Mouse (Mus musculus): Measurements from ENCODE around the gene Creld2. TPM values are rescaled to one million over a fixed set of nuclear protein-coding genes. Genes with fewer than 3 reads are reported as not detected.

Creld2 gene
- total RNA-seq, 2 experiments from 2014 or later: 21.4 to 26.5 TPM

DNA sequence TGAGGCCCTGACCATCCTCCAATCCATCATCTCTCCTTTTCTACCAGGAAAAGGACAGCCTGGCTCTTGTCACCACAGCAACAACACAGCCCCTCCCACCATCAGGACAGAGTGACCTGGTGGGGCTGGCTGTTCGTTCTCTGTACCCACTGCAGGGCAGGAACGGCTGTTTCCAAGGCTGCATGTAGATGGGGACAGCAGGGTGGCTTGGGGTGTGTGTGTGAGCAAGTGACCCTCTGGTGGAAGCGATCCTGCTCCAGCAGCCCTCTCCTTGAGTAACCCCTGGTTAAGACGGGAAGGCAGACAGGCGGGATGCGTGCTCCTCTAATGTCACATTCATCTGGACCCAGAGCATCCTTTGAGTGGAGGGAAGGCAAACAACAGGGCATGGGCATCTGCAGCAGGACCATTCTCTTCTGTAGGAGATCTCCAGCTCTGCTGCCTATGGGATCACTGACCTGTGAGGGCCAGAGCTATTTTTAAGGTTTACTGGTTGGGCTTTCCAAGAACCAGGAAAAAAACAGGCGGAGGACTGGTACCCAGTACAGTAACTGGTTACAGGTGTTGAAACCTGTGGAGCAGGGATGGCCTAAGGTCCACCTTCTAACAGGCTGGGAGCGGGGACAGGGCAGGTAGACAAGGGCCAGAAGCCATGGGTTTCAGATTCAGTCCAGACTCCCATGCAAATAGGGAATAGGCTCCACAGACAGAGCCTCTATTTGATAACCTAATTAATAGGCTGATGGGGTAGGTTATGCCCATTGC, 39.9 kb downstream of the Creld2 start:
- no peak overlapping the region for H3K4me3 ChIP-seq
- DNase-seq (ENCODE audit: low spot score in 2 of 2): no peak
- no peak overlapping the region; the same call in 1 of the 2 replicates for H3K27ac ChIP-seq
- no peak for TF ChIP-seq CTCF (conservative IDR thresholded peaks at IDR 0.05)

DNA sequence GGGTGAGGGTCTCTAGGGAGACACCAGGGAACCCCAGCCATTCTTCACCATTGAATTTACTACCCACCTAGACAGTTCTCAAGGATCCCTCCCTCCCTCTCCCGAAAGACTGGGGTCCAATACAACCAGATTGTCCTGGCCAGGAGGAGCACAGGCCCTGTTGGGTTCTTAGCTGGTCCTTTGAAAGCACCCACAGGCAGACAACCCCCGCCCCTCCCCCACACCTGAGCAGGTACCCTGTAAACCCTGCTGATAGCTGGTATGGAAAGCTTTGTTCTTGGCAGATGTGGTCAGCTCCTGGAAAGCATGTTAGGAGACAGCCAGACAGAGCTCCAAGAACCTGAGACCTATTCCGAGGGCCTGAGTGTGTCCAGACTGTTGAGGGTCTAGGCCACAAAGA, 41.3 kb downstream of the Creld2 start:
- H3K27ac ChIP-seq: peak overlapping the region; percentile 97
- DNase-seq (ENCODE audit: low spot score in 2 of 2): no peak
- H3K4me3 ChIP-seq: no peak overlapping the region
- TF ChIP-seq CTCF (conservative IDR thresholded peaks at IDR 0.05): no peak

DNA sequence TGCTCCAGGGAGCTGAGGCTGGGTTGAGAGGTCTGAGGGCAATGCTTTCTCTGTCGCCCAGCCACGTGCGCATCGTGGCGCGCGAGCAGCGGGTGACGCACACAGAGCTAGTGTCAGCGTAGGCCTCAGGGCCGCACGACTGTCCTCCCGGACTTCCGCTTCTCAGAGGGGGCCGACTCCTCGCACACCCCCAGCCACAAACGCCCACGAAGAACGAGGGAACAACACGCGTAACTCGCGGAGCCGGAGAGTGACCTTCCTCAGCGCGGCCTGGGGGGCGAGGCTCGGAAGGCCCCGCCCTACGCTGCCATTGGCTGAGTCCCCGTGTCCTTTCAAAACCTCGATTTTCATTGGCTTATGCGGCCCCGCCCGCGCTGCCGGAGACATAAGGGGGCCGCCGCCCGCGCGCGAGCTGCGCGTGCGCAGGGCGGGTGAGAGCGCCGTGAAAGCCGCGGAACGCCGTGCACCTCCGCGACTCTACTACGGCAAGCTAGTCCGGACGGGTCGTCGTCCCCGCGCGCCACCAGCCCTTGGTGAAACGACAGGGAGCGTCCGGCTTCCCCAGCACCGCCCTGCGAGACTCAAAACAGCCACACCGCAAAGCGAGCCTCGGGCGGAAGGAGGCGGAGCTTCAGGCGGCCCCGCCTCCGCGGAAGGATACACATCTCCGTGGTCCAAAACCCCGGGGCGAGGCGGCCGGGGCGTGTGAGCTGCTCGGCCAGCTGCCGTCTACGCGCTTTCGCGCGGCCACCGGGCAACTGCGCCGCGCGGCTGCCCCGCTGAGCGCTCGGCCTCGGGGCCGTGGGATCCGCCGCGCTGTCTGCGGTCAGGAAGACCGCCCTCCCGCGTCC, 42.6 kb downstream of the Creld2 start, which contains the start of gene Pim3:
Gene Pim3, plus strand, starts transcription at position 415 of the 851 bp plus-strand sequence.
- TF ChIP-seq CTCF (conservative IDR thresholded peaks at IDR 0.05): no peak
- Histone ChIP-seq H3K27ac (peak within 1 kb of the TSS; percentile 97), H3K4me3 (peak within 1 kb of the TSS; percentile 66)
- DNase-seq (ENCODE audit: low spot score in 2 of 2): peak; percentile 95 to 97

DNA sequence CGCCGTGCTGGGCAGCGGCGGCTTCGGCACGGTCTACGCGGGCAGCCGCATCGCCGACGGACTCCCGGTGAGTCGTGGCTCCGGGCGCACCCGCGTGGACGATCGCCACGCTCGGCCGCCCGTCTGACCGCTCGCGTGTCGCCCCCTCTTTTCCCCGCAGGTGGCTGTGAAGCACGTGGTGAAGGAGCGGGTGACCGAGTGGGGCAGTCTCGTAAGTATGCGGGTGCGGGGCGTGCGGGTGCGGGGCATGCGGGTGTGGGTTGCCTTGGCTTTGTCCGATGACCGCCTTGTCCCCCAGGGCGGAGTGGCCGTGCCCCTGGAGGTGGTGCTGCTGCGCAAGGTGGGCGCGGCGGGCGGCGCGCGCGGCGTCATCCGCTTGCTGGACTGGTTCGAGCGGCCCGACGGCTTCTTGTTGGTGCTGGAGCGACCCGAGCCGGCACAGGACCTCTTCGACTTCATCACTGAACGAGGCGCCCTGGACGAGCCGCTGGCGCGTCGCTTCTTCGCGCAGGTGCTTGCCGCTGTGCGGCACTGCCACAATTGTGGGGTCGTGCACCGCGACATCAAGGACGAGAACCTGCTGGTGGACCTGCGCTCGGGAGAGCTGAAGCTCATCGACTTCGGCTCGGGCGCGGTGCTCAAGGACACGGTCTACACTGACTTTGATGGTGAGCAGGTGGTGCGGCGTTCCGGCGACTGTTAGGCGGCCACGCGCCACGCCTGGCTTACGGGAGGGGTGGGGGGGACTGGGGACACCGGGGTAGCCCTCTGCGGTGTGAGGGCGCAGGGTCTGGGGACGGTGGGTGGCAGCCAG, 43.6 kb downstream of the Creld2 start:
- DNase-seq (ENCODE audit: low spot score in 2 of 2): peak in 1 of 2 experiments; percentile 42
- Histone ChIP-seq H3K4me3 (peak overlapping the region; percentile 66), H3K27ac (peak overlapping the region; percentile 97)
- TF ChIP-seq CTCF (conservative IDR thresholded peaks at IDR 0.05): no peak

DNA sequence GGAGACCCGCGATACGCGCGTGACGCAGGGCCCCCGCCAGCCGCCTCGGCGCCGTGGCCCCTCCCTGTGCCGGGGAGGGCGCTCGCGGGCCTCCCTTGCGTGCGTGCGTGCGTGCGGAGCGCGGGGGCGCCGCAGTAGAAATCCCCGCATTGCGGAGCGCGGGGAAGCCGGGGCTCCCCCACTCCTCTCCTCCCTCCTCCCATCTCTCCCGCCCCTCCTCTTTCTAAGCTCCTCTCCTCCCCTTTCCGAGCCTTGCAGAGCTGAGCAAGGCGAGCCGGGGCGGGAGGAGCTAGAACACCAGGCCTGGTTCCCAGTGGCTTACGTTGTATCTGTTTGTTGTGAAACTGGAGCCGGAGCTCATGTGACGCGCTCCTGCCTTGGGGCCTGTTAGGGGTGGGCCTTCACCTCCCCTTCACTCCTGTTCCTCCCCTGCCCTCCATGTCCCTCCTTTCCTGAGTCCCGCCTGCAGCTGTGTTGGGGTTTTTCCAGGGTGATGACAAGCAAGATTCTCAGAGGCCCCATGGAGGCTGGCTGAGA, 44.3 kb downstream of the Creld2 start:
- Histone ChIP-seq H3K4me3 (peak overlapping the region; percentile 66), H3K27ac (peak overlapping the region; percentile 97)
- peak; percentile 33 for TF ChIP-seq CTCF (conservative IDR thresholded peaks at IDR 0.05)
- DNase-seq (ENCODE audit: low spot score in 2 of 2): peak; percentile 86 to 93

DNA sequence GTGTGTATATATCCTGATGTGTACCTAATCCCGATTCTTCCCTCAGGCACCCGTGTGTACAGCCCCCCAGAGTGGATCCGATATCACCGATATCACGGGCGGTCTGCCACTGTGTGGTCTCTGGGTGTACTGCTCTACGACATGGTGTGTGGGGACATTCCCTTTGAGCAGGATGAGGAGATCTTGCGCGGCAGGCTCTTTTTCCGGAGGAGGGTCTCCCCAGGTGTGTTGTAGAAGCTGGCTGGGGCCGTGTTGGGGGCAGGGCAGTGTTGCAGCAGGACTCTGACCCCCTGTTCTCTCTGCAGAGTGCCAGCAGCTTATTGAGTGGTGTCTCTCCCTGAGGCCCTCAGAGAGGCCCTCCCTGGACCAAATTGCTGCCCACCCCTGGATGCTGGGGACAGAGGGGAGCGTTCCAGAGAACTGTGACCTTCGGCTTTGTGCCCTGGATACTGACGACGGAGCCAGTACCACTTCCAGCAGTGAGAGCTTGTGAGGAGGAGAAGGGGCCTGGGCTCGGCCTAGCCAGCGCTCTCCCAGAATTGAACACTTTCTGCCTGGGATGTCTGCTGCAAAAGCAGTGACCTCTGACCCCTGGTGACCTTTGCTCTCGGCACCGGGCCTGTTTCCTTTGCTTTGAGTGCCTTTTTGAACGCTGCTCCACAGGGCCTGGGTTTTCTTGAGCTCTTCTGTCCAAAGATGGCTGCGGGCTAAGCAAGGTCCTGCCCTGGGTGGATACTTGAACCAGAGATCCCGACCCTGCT, 45.0 kb downstream of the Creld2 start:
- TF ChIP-seq CTCF (conservative IDR thresholded peaks at IDR 0.05): peak; percentile 41
- no peak for DNase-seq (ENCODE audit: low spot score in 2 of 2)

DNA sequence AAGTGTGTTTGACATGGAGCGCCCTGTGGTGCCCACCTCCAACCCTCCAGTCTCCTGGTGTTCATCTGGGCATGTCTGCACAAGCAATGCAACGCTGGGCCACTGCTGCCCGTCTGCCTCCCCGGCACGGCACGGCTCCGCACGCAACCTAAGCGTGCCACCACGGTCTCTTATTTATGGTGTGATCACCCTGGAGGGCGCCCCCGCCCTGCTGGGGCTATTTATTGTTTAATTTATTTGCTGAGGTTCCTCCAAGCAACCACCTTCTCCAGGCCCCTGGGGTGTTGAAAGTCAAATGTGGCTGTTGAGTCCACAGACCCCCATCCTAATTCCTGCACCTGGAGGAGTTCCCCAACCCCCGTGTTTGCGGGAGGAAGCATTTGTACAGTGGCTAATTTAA, 45.6 kb downstream of the Creld2 start:
- Histone ChIP-seq H3K4me3 (peak overlapping the region; percentile 66), H3K27ac (peak overlapping the region; percentile 97)
- no peak for TF ChIP-seq CTCF (conservative IDR thresholded peaks at IDR 0.05)
- no peak for DNase-seq (ENCODE audit: low spot score in 2 of 2)

More for the DNA sequence above, 45.0 kb downstream of the Creld2 start:
- Histone ChIP-seq H3K27ac (peak overlapping the region; percentile 97), H3K4me3 (peak overlapping the region; percentile 66)

DNA sequence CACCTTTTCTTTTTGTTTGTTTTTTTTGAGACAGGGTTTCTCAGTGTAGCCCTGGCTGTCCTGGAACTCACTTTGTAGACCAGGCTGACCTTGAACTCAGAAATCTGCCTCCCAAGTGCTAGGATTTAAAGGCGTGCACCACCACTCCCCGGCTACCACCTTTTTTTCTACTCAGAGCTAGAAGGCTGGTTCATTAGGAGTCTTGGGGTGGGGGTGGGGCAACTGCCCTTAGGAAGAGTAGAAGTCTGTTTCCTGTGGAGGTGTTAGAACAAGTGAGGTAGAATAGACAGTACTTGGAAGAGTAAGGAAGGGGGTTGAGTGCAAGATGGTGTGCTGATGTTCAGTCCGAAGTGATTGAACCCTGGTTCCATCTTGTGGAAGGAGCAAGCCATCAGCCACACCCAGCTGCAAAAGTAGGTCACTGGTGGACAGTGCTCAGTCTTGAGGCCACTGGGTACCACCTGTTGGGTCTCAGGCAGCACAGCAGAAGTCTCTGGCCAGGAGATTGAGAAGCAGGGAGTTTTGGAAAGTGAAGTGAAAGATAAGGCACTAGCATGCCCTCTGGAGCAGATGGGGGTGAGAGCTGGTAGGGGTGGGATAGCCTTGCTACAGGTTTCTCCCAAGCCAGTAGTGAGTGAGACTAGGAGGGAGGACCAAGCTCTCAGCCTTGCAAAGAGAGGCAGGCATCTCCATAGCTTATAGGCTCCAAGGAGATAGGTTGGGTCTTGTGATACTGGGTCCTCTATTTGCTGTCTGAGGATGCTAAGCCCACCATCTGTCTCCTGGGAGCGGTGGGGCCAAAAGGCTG, 46.6 kb downstream of the Creld2 start:
- TF ChIP-seq CTCF (conservative IDR thresholded peaks at IDR 0.05): no peak
- DNase-seq (ENCODE audit: low spot score in 2 of 2): no peak
- Histone ChIP-seq H3K27ac (peak overlapping the region; percentile 71; the same call in 1 of the 2 replicates), H3K4me3 (peak overlapping the region; percentile 66; the same call in 1 of the 2 replicates)

DNA sequence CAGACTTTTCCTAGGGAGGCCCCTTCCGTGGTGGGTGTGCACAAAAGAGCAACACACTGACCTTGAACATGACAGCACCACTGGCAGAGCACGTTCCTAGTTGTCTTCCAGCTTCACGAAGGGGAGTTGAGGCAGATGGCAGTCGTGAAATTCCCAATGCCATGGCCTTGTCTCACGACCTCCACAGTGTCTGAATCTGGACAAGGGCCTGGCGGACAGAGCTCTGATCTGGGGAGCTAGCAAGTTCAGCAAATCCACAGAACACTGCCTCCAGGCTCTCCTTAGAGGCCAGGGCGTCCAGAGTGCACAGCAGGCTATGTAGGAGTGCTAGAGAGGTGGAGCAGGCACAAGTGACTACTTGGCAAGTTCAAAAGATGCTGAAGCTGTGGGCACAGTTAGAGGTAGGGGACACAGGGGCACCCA, 47.5 kb downstream of the Creld2 start:
- Histone ChIP-seq H3K27ac (peak overlapping the region; percentile 71), H3K4me3 (no peak overlapping the region)
- DNase-seq (ENCODE audit: low spot score in 2 of 2): no peak
- TF ChIP-seq CTCF (conservative IDR thresholded peaks at IDR 0.05): no peak

DNA sequence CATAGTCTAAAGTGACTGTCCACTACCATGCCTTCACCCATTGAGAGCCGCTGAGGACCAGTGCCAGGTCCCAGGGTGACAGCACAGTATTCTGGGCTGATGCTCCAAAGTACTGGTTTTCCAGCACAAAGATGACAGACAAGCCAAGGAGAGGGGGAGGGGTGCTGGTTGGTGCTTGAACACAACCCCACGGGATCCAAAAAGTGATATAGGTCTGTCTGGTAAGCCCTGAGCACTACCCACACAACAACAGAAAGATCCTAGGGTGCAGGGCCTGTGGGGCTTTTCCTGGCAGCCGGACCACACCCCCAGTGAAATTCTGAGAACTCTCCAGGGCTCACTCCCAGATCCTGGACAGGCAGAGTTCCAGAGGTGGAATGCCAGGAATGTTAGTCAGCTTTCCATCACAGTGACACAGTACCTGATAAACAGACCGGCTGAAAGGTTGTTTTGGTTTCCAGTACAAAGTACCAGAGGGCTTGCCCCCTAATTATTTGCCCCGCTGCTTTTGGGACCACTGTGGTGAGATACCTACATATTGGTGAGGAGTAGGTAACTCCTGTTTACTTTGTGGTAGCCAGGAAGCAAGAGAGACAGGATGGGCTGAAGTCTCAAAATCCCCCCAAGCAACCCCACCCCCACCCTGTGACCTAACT, 48.0 kb downstream of the Creld2 start:
- peak overlapping the region; percentile 71 for H3K27ac ChIP-seq
- no peak for TF ChIP-seq CTCF (conservative IDR thresholded peaks at IDR 0.05)
- H3K4me3 ChIP-seq: no peak overlapping the region
- no peak for DNase-seq (ENCODE audit: low spot score in 2 of 2)

All from layer of hippocampus, adult 2 months (tissue).